ENCODE assay signal across 8 mouse cellular contexts in the genomic region with DNA sequence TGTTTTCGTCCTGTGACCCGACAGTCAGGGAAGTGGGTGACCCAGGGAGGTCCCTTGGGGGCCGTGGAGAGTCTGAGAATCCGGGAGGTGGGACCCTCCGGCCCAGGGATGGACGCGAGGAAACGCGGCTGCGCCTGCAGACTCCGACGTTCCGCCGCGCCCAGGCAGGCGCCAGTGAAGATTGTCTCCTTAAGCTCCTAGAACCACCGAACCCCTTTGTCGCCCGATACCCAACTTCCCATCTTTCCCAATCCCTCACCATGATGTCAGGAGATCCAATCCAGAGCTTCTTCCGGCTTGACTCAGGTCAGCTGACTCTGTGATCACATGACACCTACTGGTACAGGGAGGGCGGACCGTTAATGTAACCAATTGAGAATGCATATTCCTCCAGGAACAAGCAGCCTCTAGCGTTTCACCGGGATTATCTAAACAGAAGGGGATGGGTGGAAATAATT. TPM values are rescaled to one million over a fixed set of nuclear protein-coding genes. Genes with fewer than 3 reads are reported as not detected.
DNase-seq lines count a peak whose midpoint lies in the region; ATAC-seq and TF ChIP-seq lines count a peak whose summit lies in the region.

A gene (minus strand): TSS at position 319 of the 458 bp plus-strand sequence.

- no peak for TF ChIP-seq CTCF in heart, adult 2 months (IDR thresholded peaks at IDR 0.05)

- DNase-seq in 3T3-L1 (ENCODE audit: low read depth, low spot score): peak; percentile 98
- DNase-seq in adrenal gland, postnatal 4 days (ENCODE audit: low spot score in 2 of 2): peak; percentile 55 to 90
- DNase-seq in embryonic facial prominence, embryonic 14.5 days (ENCODE audit: low spot score): peak; percentile 99
- peak; percentile 81 to 88 for DNase-seq in heart, adult 2 months
- DNase-seq in kidney, adult 8-10 months: peak; percentile 93 to 94
- DNase-seq in spleen, postnatal 10 days (ENCODE audit: low spot score in 2 of 2): peak; percentile 56 to 88

- intact Hi-C loops in heart, adult 2 months (cut with DNase I): no loop called here

- H3K4me2 ChIP-seq in embryonic facial prominence, embryonic 14.5 days (ENCODE audit: low read depth, low read length): peak within 1 kb of the TSS; percentile 84
- H3K4me2 ChIP-seq in limb, embryonic 13.5 days (replicated peaks): peak within 1 kb of the TSS; percentile 96
- H3K4me2 ChIP-seq in midbrain, embryonic 16.5 days (ENCODE audit: low read length): peak within 1 kb of the TSS; percentile 96

- no peaks in the 10 kb centered on the region for H3K79me2 ChIP-seq in heart, adult 2 months (replicated peaks; ENCODE audit: control insufficient read depth, insufficient read depth, low read length)

- H3K27me3 ChIP-seq in embryonic facial prominence, embryonic 14.5 days (replicated peaks; ENCODE audit: control insufficient read depth, insufficient read depth, low read length): no peaks in the 10 kb centered on the region
- no peaks in the 10 kb centered on the region for H3K27me3 ChIP-seq in heart, adult 2 months (ENCODE audit: control insufficient read depth, insufficient read depth, low read length)
- no peaks in the 10 kb centered on the region for H3K27me3 ChIP-seq in limb, embryonic 13.5 days
- H3K27me3 ChIP-seq in midbrain, embryonic 16.5 days (ENCODE audit: control insufficient read depth, insufficient read depth, low read depth, low read length): no peaks in the 10 kb centered on the region

- peaks cover 4% of the 10 kb centered on the region; the same call in 1 of the 2 replicates for H3K4me1 ChIP-seq in embryonic facial prominence, embryonic 14.5 days (ENCODE audit: control insufficient read depth, insufficient read depth, low read length)
- peaks cover 1% of the 10 kb centered on the region; the same call in 1 of the 2 replicates for H3K4me1 ChIP-seq in heart, adult 2 months (ENCODE audit: control insufficient read depth, insufficient read depth, low read length)
- H3K4me1 ChIP-seq in limb, embryonic 13.5 days: peaks cover 17% of the 10 kb centered on the region
- H3K4me1 ChIP-seq in midbrain, embryonic 16.5 days (ENCODE audit: control insufficient read depth, insufficient read depth, low read length): peaks cover 17% of the 10 kb centered on the region

- TF ChIP-seq EP300 in heart, adult 2 months (IDR thresholded peaks at IDR 0.05; ENCODE audit: insufficient read depth, low read depth, low read length): peak; percentile 89; the same call in 1 of the 2 replicates

- under 1% methylated on average over 24 of the region's 24 CpGs for WGBS in embryonic facial prominence, embryonic 14.5 days
- WGBS in heart, adult 2 months: under 1% methylated on average over 24 of the region's 24 CpGs
- WGBS in limb, embryonic 13.5 days: under 1% methylated on average over 24 of the region's 24 CpGs
- WGBS in midbrain, embryonic 16.5 days: under 1% methylated on average over 24 of the region's 24 CpGs

- ATAC-seq in embryonic facial prominence, embryonic 14.5 days (ENCODE audit: low read depth): peak; percentile 93
- ATAC-seq in limb, embryonic 13.5 days (ENCODE audit: low FRiP score, low read depth): peak; percentile 90
- peak; percentile 89 for ATAC-seq in midbrain, embryonic 16.5 days

- 0 out of 2 replicates have a peak, but pooled peaks cover 9% of the 10 kb centered on the region for H3K36me3 ChIP-seq in embryonic facial prominence, embryonic 14.5 days (ENCODE audit: control insufficient read depth, insufficient read depth, low read length)
- no peaks in the 10 kb centered on the region for H3K36me3 ChIP-seq in heart, adult 2 months (ENCODE audit: control insufficient read depth, insufficient read depth, low read length)
- H3K36me3 ChIP-seq in limb, embryonic 13.5 days: peaks cover 16% of the 10 kb centered on the region
- peaks cover 10% of the 10 kb centered on the region; the same call in 1 of the 2 replicates for H3K36me3 ChIP-seq in midbrain, embryonic 16.5 days (ENCODE audit: control insufficient read depth, insufficient read depth, low read length)

- no peak within 1 kb of the TSS for H3K27ac ChIP-seq in embryonic facial prominence, embryonic 14.5 days (replicated peaks; ENCODE audit: low read depth, low read length)
- H3K27ac ChIP-seq in heart, adult 2 months: peak within 1 kb of the TSS; percentile 73
- H3K27ac ChIP-seq in limb, embryonic 13.5 days: no peak within 1 kb of the TSS
- H3K27ac ChIP-seq in midbrain, embryonic 16.5 days (ENCODE audit: low read length): peak within 1 kb of the TSS; percentile 84

- peak within 1 kb of the TSS; percentile 69 for H3K4me3 ChIP-seq in embryonic facial prominence, embryonic 14.5 days (ENCODE audit: low read depth, low read length)
- H3K4me3 ChIP-seq in heart, adult 2 months: peak within 1 kb of the TSS; percentile 73
- peak within 1 kb of the TSS; percentile 82 for H3K4me3 ChIP-seq in limb, embryonic 13.5 days
- peak within 1 kb of the TSS; percentile 84 for H3K4me3 ChIP-seq in midbrain, embryonic 16.5 days (ENCODE audit: low read depth, low read length)

- peak; percentile 69 for TF ChIP-seq POLR2A in heart, adult 2 months (IDR thresholded peaks at IDR 0.05; ENCODE audit: insufficient read depth, low read depth, low read length)

- peak within 1 kb of the TSS; percentile 71 for H3K9ac ChIP-seq in embryonic facial prominence, embryonic 14.5 days (ENCODE audit: low read depth, low read length)
- peak within 1 kb of the TSS; percentile 64 for H3K9ac ChIP-seq in heart, adult 2 months (ENCODE audit: low read depth, low read length)
- peak within 1 kb of the TSS; percentile 76 for H3K9ac ChIP-seq in limb, embryonic 13.5 days
- peak within 1 kb of the TSS; percentile 90 for H3K9ac ChIP-seq in midbrain, embryonic 16.5 days (ENCODE audit: low read depth, low read length)

- H3K9me3 ChIP-seq in embryonic facial prominence, embryonic 14.5 days (ENCODE audit: control insufficient read depth, low read length): no peaks in the 10 kb centered on the region
- H3K9me3 ChIP-seq in limb, embryonic 13.5 days: no peaks in the 10 kb centered on the region
- H3K9me3 ChIP-seq in midbrain, embryonic 16.5 days (replicated peaks; ENCODE audit: control insufficient read depth, low read length, poor library complexity, severe bottlenecking): no peaks in the 10 kb centered on the region

RNA-seq across cellular contexts. Expression of the gene that starts here (rescaled TPM):
- total RNA-seq in adrenal gland, postnatal 4 days (2021): 10 to 100 TPM; 65.7 to 78.2 TPM
- polyA plus RNA-seq in embryonic facial prominence, embryonic 14.5 days (2014; fragmentation: Nextera tagmentation; extraction: Ambion mirVana): 83.0 and 89.9 TPM in 2 replicates
- total RNA-seq in heart, adult 2 months (2021): 10 to 100 TPM; 28.2 to 30.1 TPM
- 53.5 and 58.0 TPM in 2 replicates for polyA plus RNA-seq in heart, adult 2 months (2012; rRNA removed)
- polyA plus RNA-seq in limb, embryonic 13.5 days (2015; fragmentation: Nextera tagmentation; extraction: Ambion mirVana): 91.5 and 99.2 TPM in 2 replicates
- 191 and 202 TPM in 2 replicates for polyA plus RNA-seq in midbrain, embryonic 16.5 days (2015; fragmentation: Nextera tagmentation; extraction: Ambion mirVana)

Comparison
In these comparisons a context has a peak if more than half of its experiments do, and no peak if none do; other contexts are left out.
1. H3K27ac ChIP-seq: peak in heart, adult 2 months (single experiment) and midbrain, embryonic 16.5 days (single experiment); none in embryonic facial prominence, embryonic 14.5 days (single experiment) and limb, embryonic 13.5 days (single experiment).
2. Peak in every context shown above with its lines, with median percentiles within 50 percentile points of each other: DNase-seq, ATAC-seq, H3K4me2 ChIP-seq, H3K4me3 ChIP-seq and H3K9ac ChIP-seq.